Mouse (Mus musculus): ENCODE results near the gene Rars.
"Not testable (repeated sequence)": the region's sequence is repeated elsewhere in the genome, so short reads cannot be mapped to it uniquely, and the experiment has no call there.

Gene Rars

DNA sequence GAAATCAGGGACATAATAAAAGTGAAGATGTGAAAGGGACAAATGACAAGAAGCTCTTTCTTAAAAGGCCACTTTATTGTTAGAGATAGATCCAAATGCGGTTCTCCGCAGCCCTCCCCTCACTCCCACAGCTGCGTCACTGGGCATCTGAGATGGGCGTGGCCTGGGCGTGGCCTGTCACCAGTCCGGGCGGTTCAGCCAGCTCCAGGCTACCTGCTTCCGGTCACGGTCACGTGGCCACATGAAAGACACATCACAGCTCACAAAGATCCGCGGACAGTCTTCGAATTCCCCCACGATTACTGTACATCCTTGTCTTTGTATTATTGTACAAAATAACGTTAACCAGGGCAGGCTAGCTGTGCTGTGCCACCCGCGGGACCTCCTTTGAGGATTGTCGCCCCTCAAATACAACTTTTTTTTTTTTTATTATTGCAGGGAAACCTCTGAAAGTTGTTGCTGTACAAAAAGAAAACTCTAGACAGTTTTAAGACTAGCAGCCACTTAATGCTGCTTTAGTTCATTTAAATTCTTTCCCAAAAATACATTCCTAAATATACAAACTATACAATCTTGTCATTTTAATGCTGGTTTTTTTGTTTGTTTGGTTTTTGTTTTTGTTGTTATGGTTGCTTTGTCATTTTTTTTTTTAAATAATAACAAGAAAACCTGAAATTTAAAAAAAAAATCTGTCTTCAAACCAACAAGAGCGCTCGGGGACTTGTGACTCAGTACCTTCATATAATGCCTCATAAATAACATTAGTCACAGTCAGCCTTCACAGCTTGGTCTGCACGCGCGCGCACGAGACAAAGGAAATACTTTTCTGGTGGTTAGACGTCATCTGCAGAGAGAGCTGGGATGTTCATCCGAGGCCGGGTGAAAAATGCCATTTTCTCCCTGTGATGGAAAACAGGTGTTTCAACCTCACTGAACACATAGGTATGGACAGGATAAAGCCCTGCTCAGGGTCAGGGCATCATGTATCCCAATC, 4.3 kb upstream of the Rars start:
- DNase-seq (ENCODE audit: low spot score in 2 of 2), result peak; percentile 80 to 87

DNA sequence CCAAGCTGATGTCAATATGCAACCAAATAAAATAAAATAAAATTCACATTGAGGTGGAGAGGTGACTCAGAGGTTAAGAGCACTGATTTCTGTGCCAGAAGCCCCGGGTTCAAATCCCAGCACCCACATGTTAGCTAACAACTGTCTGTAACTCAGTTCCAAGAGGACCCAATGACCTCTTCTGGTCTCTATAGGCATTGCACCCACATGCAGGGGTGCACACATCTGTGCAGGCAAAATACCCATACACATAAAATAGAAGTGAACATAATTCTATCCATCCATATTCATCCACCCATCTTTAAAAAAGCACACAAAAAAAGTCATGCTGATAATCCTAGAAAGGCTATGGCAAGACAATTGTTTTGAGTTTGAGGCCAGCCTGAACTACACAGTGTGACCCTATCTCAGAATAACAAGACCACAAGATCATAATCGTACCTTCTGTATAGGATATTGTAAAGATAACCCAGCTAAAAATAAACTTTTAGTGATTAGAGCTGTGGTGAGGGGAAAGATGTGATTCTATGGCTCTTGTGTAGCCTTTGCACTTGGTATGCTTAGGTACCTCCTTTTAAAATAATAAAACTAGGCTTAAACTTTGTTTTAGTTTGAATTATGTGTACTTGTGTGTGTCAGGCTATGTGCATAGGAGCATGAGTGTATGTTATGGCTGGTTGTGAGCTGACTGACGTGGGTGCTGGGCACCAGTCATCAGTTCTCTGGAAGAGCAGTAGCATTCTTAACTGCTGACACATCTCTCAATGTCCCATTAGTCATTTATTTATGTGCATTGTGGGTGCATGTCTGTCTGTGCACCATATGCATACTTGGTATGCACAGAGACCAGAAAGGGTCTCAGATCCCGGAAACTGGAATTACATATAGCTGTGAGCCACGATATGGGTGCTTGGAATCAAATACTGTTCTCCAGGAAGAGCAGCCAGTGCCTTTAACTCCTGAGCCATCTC, 3.1 kb upstream of the Rars start:
- DNase-seq (ENCODE audit: low spot score in 2 of 2), result no peak

DNA sequence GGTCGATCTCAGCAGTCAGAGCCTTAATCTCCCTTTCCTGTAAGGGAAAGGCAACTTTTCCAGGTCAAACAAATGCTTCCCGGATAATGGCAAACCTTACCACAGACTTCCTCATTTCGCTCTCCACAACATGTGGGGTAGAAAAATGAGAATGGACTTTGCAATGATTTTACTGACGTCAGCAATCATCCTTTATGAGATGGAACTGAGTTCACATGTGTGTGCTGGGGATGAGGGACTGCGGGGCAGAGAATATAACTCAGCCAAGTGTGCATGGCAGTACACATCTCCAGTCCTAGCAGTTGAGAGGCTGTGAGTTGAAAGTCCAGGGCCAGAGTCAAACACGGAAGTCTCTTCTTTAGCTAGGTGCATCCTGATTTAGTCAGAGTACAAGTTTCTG, 1.0 kb downstream of the Rars start:
- no peak for DNase-seq (ENCODE audit: low spot score in 2 of 2)

GRCm38 (mm10) chr11:35832139-35832538, 2.2 kb downstream of the Rars start:
- DNase-seq (ENCODE audit: low spot score in 2 of 2), result no peak

DNA sequence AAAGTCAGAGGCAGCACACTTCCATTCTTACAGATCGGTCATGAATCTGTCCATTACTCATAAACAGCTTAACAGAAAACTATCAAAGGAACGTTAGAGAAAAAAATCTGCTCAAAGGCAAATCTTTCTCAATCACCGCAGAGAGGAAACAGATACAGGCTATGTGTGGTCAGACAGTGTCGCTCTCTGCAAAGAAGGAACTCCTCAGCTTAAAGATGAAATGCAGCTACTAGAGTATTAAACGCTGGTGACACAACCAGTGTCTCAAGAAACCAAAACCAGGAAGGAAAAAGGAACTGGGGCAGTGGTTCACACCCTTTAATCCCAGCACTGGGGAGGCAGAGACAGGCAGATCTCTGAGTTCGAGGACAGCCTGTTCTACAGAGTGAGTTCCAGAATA, 6.6 kb downstream of the Rars start:
- no peak for DNase-seq (ENCODE audit: low spot score in 2 of 2)

DNA sequence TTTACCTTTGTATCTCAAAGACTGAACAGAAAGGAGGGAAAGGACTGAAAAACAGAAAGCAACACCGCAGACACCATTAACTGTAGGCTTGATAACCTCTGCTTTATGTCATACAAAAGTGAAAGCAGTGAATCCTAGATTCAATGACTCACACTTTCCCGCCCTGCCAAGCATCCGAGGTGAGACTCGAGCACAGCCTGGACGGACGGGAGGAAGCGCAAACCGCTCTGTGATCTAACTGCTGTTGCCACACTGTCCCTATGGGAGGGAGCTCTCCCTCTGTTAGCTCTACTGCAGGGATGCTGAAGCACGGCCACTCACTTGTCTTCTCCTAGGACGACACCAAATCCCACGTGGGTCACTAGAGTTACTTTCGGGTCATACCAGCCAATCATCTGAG, 18.0 kb downstream of the Rars start:
- no peak for DNase-seq (ENCODE audit: low spot score in 2 of 2)

DNA sequence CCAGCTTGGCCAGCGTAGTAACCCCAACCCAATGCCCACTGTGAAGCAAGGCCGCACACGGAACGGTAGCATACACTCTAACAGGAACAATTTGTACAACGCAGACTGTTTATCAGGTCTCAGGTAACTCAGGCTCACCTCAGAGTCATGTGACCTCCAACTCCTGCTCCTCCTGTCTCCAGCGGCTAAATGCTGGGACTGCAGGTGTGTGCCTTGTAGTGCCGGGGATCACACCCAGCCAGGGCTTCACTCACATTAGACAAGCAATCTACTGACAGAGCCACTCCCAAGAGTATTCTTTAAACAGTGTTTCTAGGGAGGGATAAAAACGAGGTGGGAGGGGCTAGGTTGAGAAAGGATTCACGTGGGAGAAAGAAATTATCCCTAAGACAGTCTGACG, 22.8 kb downstream of the Rars start:
- DNase-seq (ENCODE audit: low spot score in 2 of 2), result no peak

DNA sequence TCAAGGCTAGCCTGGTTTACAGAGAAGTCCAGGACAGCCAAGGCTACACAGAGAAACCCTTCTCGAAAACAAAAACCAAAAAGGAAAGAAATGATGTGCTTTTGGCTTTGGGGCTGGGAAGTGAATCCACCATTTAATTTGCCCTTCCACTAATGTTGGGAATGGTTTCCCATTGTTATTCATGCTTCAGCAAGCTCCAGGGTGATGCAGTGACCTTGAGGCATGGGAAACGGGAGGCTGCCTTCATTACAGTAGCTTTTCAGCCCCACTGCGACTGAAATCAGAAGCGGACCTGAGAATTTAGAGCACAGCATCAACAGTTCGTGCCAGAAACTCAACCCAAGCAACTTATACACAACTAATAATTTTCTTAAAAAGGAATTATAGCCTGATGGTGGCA, 33.0 kb downstream of the Rars start:
- no peak for DNase-seq (ENCODE audit: low spot score in 2 of 2)

DNA sequence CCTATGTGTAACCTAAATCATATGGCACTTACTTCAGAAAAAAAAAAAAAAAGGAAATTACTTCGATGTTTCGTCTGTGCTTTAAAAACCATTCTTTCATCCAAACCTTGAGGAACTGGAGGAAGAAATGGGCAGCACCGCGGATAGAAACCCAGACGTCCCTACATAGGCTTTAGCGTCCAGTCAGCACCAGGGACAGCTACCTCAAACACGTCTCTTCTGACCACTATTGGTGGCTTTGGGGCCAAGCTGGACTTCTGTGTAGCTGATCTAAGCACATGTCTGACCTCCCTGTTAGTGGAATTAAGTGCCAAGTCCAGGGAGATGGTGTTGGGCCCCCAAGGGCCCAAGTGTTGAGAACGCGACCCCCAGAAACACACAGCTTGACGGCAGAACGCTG, 35.4 kb downstream of the Rars start, which contains the start of gene Fbll1:
Gene Fbll1, minus strand, starts transcription at position 11 of the 400 bp plus-strand sequence.
- DNase-seq (ENCODE audit: low spot score in 2 of 2), result peak; percentile 8 to 16

DNA sequence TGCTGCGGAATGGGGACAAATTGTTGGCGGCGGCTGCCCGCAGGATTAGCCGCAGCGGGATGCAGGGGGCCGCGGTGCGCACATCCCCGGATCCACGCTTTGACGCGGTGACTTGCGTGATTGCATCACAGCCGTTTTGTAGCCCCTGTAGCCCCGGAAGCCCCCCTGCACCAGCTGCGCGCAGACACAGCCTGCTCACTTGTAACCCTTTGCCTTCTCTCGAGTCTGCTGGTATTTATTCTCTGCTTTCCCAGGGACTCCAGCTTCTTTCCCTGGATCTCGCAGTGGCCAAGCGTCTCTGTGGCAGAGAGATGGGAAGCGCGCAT, 35.8 kb downstream of the Rars start:
- no peak for DNase-seq (ENCODE audit: low spot score in 2 of 2)

DNA sequence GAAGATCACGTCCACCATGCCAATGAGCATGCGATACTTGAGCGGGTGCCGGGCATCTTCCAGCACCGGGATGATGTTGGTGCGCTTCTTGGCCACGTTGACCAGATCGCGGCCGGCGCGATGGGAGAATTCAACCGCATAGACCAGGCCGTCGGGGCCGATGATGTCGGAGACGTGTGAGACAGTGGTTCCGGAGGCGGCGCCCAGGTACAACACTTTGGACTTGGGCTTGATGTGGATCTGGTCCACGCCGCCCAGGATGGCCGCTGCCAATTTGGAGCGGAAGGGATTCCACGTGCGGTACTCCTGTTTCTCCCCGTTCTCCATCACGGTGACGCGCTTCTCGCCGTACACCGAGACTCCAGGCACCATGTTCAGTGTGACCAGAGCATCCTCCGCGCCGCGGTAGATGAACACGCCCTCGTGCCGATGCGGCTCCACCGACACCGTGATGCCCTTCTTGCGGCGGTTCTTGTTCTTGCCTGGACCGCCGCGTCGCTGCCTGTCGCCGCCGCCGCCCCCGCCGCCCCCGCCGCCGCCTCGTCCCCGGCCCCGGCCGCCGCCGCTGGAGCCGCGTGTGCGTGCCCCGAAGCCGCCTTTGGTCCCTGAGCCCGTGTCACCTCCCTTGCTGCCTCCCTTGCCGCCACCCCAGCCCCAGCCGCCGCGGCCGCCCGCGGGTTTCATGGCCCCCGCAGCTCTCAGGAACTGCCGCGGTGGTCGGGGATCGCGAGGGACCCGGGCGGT, 36.4 kb downstream of the Rars start:
- DNase-seq (ENCODE audit: low spot score in 2 of 2), result no peak

GRCm38 (mm10) chr11:35792800-35793199, 41.5 kb downstream of the Rars start:
- DNase-seq (ENCODE audit: low spot score in 2 of 2), result not testable (repeated sequence)

GRCm38 (mm10) chr11:35788443-35788842, 45.9 kb downstream of the Rars start:
- DNase-seq (ENCODE audit: low spot score in 2 of 2), result no peak

DNA sequence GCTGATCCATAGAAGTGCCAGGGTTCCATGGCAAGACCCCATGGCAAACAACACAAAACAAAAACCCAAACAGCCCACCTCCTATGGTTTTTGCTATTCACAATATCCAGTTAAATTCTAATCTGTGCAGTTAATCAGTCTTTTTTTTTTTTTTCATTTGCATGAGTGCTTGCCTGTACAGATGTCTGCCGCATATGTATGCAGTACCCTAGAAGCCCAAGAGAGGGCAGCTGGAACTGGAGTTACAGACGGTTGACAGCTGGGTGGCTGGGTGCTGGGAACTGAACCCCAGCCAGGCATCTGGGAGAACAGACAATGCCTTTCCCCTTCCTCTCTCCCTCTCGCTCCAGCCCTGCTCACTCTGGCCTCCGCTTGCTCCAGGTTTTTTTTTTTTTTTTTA, 49.8 kb downstream of the Rars start:
- no peak for DNase-seq (ENCODE audit: low spot score in 2 of 2)

- DNase-seq (ENCODE audit: low spot score in 2 of 2), result no peak
Measured at GRCm38 (mm10) chr11:35784002-35784401, 50.3 kb downstream of the Rars start.

- no peak for DNase-seq (ENCODE audit: low spot score in 2 of 2)
Measured at GRCm38 (mm10) chr11:35783038-35783437, 51.3 kb downstream of the Rars start.

DNA sequence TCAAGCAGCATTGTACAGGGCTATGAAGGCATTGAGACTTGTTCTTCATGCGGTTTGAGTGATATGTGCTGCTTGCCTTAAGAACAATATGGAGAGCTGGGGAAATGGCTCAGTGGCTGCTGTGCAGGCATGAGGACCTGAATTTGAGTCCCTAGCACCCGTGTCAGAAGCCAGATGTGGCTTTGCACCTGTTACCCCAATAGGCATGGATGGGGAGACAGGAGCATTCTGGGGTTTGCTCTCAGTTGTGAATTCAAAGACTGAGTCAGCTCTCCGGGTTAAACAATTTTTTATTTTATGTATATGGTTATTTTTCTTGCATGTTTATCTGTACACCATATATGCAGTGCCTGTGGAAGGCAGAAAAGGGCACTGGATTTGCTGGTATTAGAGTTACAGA, 51.9 kb downstream of the Rars start:
- no peak for DNase-seq (ENCODE audit: low spot score in 2 of 2)

GRCm38 (mm10) chr11:35780336-35780735, 54.0 kb downstream of the Rars start:
- DNase-seq (ENCODE audit: low spot score in 2 of 2), result no peak

GRCm38 (mm10) chr11:35776452-35776851, 57.9 kb downstream of the Rars start:
- DNase-seq (ENCODE audit: low spot score in 2 of 2), result no peak

- no peak for DNase-seq (ENCODE audit: low spot score in 2 of 2)
Measured at GRCm38 (mm10) chr11:35775606-35776005, 58.7 kb downstream of the Rars start.

DNA sequence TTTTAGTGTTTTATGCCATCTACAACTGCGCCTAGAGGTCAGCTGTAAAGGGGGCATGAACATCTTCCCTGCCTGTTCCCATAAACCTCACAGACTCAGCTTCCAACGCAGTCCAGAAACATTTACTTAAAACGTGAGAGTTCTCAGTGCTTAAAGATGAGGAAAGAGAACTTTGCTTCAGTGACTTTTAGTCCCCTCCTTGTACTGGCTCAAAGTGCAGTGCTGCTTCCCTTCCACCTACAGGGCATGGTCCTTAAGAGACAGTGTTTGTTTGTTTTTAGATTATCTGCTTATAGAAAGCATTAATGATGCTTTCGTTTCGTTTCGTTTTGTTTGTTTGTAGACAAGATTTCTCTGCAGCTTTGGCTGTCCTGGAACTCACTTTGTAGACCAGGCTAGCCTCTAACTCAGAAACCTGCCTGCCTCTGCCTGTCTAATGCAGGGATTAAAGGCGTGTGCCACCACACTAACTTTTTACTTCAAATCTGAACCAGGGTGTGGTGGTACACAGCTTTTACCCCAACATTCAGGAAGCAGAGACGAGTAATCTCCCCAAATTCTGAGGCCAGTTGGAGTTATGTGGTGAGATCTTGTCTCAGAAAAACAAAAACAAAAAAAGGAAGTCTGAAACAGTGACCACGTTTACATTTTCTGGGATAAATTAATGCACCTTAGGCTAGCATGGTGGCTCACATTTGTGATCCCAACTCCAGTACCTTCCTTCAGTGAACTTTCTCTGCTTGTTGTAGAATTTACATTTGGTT, 63.4 kb downstream of the Rars start:
- no peak for DNase-seq (ENCODE audit: low spot score in 2 of 2)
